Mouse (Mus musculus) thymus, postnatal 0 days (tissue): ENCODE results near the gene Timp2. TPM values are rescaled to one million over a fixed set of nuclear protein-coding genes. Genes with fewer than 3 reads are reported as not detected.
"Not testable (repeated sequence)": the region's sequence is repeated elsewhere in the genome, so short reads cannot be mapped to it uniquely, and the experiment has no call there.

Experiments used
- DNase-seq: peaks from one replicate; pipeline ENCODE4 v3.0.0-alpha.2; 2015; ENCODE audit warnings: low spot score
- polyA plus RNA-seq: library from polyadenylated mRNA; unstranded; fragments of >200 nt; fragmentation: Nextera tagmentation; extraction: Ambion mirVana; gene quantifications from 2 replicates; pipeline ENCODE4 v1.2.1, GENCODE M21; 2015

The Timp2 gene
- polyA plus RNA-seq, 1 experiment from 2014 or later = 45.1 TPM

DNA sequence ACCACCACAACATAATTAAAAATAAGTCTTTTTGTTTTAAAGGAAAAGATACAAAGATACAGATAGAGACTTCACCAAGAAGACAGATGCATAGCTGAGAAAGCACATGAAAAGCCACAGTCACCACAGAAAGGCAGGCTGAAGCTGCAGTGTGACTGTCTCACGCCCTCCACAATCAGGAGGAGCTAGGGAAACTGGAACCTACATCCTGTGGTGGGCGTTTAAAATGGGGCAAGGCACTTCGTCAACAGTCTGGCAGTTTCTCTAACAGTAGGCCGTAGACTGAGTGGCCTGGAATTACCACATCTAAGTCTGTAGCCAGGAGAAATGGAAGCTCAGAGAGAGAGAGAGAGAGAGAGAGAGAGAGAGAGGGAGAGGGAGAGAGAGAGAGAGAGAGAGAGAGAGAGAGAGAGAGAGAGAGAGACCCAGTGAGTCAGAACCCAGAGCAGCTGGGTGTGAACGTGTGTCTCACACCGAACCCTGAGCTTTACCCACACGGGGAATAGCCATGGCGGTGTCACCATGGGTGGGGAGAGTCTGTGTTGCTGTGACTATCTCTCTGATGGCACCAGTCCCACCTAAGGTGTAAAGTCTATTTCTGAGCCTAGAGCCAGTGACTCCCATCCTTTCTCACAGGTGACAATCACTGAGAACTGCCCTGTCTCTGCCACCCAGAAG, 17.9 kb downstream of the Timp2 start:
- peak; percentile 80 for DNase-seq

DNA sequence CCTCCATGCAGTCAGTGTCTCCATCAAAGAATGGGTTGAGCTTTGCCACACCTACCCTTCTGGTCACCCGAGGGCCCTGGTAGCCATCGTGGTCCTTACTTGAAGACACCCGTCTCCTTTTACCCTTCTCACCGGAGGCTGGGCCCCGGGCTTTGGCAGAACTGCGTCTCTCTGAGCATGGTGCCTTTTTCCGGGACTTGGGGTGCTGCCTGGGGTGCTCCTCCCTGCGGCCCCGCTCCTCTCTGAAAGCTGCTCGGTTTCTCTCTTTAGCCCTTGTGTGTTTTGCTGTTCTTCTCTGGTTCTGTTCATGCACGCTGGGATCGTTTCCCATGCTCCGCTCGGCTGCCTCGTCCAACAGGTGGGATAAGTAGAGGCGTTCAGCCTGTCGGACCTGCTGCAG, 22.1 kb downstream of the Timp2 start:
- no peak for DNase-seq

DNA sequence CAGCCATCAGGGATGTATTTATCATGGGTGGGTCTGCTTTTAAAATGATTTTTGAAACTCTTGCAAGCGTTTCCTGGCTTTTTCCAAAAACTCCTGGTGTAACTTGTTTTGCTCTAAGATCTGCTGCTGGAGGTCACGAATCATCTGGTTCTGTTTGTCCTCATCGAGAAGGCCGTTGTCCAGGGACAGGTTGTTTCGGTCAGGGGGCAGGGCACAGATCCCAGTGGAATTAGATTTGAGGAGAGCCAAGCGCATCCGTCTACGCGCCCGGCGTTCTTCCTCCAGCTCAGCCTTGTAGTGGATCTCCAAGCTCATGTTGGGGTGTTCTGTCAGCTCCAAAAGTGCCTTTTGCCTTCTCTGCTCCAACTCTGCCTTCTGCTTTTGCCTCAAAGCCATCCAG, 23.2 kb downstream of the Timp2 start:
- no peak for DNase-seq

DNA sequence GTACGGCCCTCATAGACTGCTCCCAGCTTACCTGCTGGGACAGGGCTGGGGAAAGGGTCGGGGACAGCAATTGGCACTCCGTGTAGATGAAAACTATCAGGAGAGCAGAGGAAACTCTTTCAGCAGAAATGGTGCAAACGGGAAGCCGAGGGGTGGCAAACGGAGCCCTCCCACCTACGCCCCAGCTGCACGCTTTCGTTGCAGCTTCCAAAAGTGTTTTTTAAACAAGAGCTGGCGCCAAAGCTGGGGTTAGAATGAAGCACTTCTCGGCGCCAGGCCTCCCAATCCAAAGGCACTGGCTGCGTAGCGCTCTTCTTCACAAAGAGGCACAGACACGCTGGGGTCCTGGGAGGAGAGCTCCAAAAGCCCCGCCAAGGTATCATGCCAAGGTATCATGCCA, 24.8 kb downstream of the Timp2 start:
- no peak for DNase-seq

DNA sequence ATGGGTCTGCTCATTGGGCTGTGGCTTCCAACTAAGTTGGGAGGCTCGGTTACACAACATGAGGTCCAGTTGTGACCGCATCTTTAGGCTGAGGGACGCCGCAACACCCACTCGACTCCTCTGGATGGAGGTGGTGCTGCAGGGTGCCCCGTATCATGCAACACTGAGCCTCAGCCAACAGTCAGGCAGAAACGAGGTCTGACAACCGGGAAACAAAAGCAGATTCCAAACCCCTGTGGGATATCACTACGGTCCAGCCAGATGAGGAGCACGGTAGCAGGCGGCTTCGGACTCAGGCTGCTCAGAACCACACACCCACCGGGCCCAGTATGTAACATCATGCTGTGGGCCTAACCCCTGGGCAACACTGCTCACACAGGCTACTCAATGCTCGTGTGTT, 25.2 kb downstream of the Timp2 start:
- DNase-seq = no peak

DNA sequence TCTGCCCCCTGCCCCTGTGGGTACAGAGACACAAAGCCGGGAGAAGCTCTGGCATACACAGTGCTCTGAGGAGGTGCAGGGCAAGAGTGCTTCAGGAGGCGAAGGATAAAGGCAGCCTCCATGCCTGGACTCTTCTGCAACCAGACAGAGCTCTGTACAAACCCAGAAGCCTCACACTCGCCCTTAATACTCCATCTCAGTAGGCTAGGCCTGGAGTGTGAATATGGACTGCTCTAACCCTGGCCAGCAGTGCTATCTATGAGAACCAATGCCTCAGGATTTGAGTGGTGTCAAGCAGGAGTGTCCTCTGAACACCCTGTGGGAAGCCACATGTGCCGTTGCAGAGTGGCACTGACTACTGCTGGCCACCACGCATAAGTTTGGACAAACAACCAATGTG, 26.6 kb downstream of the Timp2 start:
- DNase-seq = no peak

DNA sequence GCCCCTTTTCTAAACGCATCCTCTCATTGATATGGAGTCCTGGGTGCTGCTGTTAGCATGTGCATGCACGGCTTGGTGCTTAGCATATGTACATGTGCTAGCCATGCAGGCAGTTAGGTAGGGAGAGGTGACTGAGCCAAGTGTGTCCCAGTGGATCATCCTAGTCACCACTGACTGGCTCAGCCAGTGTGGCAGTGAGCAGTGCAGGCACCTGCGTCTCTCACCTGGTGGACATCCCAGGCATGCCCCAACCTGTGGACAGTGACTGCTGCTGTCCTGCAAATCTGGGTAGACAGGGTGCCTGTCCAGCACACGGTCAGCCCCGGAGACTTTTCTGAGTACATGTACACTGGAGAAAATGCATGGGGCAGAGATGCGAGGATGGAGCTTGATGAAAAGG, 27.0 kb downstream of the Timp2 start:
- DNase-seq = no peak

DNA sequence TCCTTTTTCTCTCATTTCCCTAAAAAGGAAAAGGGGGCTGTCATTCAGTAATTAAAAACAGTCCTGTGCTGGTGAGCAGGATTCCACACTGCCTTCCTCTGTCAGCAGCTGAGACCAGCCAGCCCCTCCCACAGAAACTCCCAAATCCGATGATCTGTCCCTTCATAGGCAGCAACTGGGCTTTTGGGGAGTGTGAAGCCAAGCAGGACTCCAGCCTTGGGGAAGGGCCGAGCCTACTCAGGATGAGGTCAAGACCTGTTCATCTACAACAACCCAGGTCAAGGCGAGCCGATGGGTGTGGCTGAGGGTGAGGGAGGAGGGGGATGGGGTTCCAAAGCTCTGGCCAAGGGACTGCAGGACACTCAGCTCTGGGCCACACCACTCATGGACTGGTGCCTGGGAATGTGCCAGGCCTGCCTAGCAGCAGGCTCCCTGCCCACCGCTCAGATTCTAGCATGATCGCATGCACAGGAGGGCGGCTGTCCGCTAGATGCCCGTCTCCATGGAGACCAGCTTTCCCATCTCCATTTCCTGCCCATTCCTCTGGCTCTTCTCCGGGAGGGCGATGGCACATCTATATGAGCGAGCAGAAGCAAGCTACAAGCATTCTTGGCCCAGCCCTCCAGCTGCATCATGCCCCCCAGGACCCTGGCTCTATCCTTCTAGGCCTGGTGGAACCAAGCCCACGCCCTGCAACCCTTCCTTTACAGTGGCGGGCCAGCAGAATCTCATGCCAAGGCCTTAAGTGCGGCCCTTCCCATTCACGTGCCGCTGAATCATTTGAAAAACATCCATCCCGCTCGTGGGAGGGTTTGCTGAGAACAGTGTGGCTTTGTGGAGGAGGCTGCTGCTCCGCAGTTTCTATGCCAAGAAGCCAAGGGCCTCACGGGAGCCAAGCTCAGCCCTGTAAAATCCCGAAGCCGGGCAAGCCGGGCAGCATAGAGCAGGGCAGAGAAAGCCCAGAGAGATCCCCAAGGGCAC, 28.3 kb downstream of the Timp2 start:
- no peak for DNase-seq

DNA sequence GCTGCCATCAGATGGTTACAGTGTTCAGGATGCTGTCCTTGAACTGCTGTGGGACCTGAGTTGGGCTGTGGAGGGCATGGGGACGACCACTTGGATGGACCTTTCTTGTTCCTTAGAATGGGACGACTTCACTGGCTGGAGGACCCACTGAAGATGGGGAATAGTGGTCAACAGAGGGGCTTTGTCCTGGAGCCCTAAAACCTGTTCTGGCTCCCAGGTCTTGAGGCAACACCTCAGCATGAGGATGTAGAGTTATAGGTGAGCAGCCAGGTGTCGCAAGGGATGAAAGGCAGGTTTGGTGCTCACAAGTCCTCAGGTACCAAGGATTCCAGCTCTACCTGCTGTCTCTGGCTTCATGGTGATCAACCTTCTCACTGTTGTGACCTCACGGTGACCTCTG, 29.0 kb downstream of the Timp2 start:
- no peak for DNase-seq

DNA sequence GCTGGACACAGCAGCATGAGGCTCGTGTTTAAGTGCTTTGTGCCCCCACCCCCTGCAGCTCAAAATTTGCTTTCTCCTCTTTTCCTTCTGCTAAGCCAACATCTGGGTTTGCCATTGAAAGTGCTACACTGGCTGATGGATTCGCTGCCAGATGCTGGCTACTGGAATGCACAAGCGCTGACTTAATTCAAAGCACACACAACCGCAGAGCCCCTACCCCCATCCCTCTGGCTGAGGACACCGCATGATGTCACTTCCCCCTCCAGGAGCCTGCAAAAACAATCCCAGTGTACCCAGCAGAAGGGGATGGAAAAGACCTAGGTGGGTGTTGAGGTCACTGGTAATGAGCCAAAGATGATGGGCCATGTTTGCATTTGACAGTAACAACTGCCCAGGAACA, 31.0 kb downstream of the Timp2 start:
- no peak for DNase-seq

DNA sequence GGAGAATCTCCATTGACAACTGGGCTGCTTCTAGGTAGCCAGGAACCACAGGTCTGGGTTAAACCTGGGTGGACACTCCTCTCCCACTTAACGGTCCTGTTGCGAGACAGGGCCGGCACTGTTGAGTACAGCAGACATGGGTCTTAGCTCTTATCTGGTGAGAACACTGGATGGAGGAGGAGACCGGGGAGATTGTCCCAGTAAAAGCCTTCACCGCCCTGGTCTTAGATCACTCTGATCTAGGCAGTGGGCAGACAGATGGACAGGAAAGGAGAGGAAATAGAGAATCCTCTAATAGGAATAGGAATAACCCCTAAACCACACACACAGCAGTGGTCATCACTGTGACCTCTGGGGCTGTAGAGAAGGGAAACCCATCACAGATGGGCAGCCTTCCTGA, 31.6 kb downstream of the Timp2 start:
- no peak for DNase-seq

DNA sequence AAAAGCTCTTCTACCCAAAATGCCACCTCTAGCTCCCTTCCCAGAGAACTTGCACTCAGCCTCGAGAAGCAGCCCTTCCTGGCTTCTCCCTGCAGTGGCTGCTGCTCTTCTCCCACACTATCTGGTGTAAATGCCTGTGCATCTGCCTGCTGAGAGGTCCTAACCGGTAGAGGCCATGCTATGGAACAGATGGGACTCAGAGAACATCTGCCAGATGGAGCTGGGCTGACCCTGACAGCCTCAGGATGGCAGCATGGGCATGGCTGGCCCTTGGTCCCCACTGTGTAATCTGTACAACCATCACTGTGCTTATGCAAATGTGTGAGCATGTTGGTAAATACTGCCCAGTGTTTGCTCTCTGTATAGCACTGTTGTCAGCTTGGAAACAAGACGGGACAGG, 32.9 kb downstream of the Timp2 start:
- DNase-seq = no peak

DNA sequence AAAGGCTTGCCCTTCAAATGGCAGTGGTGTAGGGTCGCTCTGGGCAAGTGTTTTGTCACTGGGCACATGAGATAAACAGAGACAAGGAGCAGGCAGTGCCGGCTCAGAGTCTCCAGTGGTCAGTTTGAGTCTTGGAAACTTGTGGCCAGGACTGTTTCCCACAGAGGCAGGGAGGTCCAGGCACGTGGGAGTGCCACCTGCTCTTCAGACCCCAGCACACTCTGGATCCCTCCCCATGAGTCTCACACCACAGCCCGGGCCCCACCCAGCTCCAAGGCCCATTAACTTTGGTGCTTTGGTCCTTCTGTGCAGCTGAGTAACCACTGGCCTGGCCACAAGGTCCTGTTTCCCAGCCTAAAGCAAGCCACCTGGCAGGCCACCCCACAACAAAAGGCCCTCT, 33.6 kb downstream of the Timp2 start:
- DNase-seq = no peak

DNA sequence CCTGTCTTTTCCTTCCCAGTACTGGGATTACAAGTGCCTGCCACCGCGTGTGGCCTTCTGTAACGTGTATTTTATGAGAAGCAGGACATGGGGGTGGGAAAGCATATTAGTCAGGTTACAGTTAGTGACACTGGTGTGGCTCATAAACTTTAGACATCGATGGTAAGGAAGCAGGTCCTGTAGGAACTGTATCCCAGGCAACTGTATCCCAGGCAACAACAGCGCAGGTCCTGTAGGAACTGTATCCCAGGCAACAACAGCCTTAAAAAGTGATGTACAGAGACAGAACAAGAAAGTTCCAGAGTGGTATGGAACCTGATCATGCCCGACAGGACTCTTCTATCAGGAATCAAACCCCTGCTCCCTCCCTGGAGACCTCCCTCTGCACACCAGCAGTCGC, 34.0 kb downstream of the Timp2 start:
- DNase-seq = no peak

DNA sequence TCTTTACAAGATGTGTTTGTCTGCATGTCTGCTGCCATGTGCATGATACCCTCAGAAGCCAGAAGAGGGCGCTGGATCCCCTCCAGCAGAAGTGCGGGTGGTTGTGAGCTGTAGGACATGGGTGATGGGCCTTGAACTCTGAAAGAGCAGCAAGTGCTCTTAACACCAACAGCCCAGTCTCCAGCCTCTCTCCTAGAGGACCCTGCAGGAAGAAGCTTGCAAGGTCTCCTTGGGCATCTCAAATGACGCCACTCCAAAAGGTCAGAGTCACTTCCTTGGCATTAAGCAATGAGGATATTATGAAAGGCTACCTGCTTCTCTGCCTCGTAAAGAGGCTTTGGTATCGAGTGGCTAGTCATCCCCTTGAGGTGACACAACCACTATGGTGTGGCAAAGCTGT, 36.9 kb downstream of the Timp2 start:
- peak; percentile 73 for DNase-seq

DNA sequence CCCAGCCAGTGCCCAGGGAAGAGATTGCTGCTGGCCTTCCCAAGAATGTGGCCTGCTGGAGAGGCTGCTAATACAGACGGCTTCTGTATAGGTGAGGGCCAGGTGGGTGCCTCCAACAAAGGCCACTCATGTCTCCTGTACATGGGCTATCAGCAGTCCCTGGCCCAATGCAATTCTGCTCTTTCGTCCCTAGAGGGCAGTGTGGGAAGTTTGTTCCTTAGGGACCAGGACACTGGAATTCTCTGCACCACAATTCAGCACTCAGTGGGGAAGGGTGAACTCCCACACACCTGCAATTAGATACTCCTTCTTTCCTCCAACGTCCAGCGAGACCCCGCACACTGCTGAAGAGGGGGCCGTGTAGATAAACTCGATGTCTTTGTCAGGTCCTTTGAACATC, 38.4 kb downstream of the Timp2 start:
- peak; percentile 59 for DNase-seq

DNA sequence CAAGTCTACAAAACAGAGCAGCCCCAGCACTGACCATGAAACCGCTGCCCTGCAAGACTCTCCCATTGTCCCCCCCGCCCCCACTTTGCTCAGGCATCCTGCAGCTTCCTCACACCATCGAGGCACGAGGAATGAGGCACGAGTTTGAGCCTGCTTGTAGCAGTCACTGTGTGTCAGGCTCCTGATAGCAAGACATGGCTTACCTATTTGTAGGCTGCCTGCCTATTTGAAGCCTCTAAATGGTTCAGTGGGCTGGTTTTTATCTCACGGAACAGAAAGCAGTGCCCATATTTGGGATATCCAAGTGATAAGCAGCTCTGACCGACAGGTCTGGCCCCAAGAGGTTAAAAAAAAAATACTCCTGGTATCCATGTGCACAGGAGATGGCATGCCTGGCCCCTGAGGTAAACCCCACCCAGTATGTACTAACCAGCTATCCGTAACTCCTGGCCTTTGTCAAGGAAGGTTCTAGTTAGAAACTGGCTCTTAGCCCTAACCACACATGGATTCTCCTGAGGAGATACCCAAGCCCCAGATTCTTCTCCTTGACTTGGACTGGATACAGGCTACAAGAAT, 39.2 kb downstream of the Timp2 start:
- DNase-seq = no peak

DNA sequence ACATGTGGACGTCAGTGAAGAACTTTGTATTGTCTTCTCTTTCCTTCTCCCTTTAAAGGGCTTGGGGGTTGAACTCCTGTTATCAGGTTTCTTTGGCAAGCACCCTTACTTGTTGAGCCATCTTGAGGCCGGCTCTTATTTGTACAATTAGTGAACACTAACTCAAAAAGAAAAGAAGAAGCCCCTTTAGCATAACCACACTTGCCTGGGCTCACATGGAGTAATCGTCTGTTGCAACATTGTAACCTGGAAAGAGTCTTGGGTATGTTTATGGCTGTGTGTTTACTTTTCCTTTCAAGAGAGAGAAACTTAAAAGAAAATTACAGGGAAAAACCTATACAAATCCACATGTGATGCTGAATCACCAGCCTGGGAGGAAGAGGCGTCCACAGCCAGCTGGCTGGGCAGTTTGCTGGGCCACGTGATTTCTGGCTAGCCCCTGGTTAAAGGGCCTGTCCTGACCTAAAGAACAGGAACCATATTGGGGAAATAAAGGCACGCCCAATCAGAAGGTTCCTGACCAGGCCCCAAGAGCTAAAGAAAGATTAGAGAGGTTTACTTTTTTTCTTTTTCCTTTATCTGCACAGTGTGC, 43.3 kb downstream of the Timp2 start:
- no peak for DNase-seq

DNA sequence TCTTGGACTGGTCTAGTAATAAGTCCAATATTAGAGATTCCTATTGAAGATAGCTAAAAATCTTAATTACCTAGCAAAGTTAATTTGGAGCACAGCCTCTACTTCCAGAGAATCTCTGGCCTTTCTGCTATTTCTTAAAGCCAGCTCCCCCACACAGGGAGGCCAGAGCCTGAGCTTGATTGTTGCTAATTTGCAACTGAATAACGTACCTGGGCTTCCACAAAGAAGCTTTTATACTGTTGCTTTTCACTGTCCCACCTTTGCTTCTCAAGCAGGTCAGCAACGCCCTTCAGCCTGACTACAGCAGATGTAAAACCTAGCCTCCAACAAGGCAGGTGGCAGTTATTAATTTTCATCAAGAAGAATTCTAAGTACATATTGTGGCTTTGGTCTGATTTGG, 47.6 kb downstream of the Timp2 start:
- DNase-seq = not testable (repeated sequence)

DNA sequence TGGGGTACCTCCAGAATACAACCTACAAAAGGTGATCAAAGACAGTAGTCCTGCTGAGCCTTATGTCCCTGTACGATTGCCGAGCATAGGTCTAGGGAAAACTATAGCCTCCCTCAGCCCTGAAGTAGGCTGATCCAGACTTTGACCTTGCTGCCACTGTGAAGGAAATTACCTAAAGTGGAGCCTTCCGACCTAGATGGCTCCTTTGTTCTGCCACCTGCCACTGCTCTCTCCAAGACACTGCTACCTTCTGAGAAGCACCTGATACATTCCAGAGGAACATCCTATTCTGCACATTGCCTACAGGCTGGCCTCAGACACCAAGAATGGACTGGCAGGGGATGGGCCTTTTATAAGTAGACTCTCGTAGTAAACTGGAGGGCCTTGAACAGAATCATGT, 51.6 kb downstream of the Timp2 start:
- not testable (repeated sequence) for DNase-seq

DNA sequence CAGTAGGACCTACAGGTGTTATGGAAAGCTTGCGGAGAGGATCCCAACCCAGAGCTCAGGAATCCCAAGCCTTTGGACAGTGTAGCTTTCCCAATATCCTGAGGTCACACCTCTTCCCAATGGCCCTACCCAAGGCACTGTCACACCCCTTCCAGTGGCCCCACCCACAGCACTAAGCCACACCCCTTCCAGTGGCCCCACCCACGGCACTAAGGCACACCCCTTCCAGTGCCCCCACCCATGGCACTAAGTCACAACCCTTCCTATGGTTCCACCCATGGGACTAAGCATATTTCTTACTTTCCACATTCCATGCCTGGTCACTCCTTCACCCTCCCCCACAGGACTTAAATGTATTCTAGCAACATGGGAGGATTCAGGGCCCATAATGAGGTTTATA, 56.7 kb downstream of the Timp2 start:
- DNase-seq = no peak

DNA sequence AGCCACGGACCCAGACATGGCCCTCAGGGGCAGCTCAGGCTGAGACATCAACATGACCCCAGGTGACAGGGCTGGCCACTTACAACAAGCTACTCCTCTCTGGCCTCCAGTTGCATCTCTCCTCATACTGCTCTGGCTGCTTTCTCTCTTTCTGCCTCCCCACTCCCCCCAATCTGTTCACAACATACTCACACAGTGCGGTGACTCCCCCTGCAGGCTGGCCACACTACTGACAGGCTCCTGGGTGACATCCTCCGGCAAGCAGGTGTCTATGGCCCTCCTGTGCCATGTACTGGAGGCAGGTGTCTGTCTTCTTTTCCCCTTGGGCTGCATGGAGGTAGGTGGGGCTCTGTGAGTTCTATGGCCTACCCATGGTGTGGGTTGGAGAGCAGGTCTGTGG, 57.6 kb downstream of the Timp2 start:
- DNase-seq = peak; percentile 22
